Mouse (Mus musculus) WW6 (cell line): Measurements from ENCODE around the gene Fkbpl.

Experiments
- DNase-seq: peaks from one replicate; pipeline ENCODE4 v3.0.0-alpha.2; 2013; ENCODE audit warnings: low read depth, low spot score

Gene Fkbpl

GRCm38 (mm10) chr17:34692906-34693305 is 48.3 kb downstream of the Fkbpl start:
- no peak for DNase-seq
